Mouse (Mus musculus) liver, embryonic 11.5 days (tissue): ENCODE measurements around the gene Rnf225. TPM values are rescaled to one million over a fixed set of nuclear protein-coding genes. Genes with fewer than 3 reads are reported as not detected.

Experiments
- ATAC-seq: fragments of 200-750 bp; cut with Nextera tagmentation; replicated peaks from 2 replicates; pipeline ENCODE4 v1.8.0; 2017; ENCODE audit warnings: moderate number of reproducible peaks, mild to moderate bottlenecking, moderate TSS enrichment, moderate library complexity; ENCODE audit not compliant: low FRiP score
- DNase-seq: peaks from one replicate; pipeline ENCODE4 v3.0.0-alpha.2; 2017; ENCODE audit warnings: low spot score
- H3K27ac ChIP-seq: fragments of 300-500 bp; sonication (generic); 2 replicates; pipeline ENCODE4 v1.5.1; 2014; ENCODE audit warnings: mild to moderate bottlenecking, low read depth, low read length, control low read depth
- H3K27me3 ChIP-seq: fragments of 300-500 bp; sonication (generic); replicated peaks from 2 replicates; pipeline ENCODE4 v1.6.1; 2014; ENCODE audit warnings: low read length, mixed read lengths; ENCODE audit not compliant: control insufficient read depth, insufficient read depth
- H3K36me3 ChIP-seq: fragments of 300-500 bp; sonication (generic); 2 replicates; pipeline ENCODE4 v1.6.1; 2014; ENCODE audit warnings: mild to moderate bottlenecking, low read length, moderate library complexity, mixed read lengths; ENCODE audit not compliant: control insufficient read depth, insufficient read depth
- H3K4me1 ChIP-seq: fragments of 300-500 bp; sonication (generic); replicated peaks from 2 replicates; pipeline ENCODE4 v1.6.1; 2014; ENCODE audit warnings: low read length, mixed read lengths; ENCODE audit not compliant: control insufficient read depth, insufficient read depth
- H3K4me2 ChIP-seq: fragments of 300-500 bp; sonication (generic); 2 replicates; pipeline ENCODE4 v1.6.1; 2014; ENCODE audit warnings: mild to moderate bottlenecking, control low read depth, moderate library complexity
- H3K4me3 ChIP-seq: fragments of 300-500 bp; sonication (generic); 2 replicates; pipeline ENCODE4 v1.5.1; 2014; ENCODE audit warnings: low read depth, low read length, control low read depth
- H3K9ac ChIP-seq: fragments of 300-500 bp; sonication (generic); 2 replicates; pipeline ENCODE4 v1.6.1; 2014; ENCODE audit warnings: low read depth, low read length, control low read depth
- H3K9me3 ChIP-seq: fragments of 300-500 bp; sonication (generic); 2 replicates; pipeline ENCODE4 v1.6.1; 2016; ENCODE audit warnings: low read length, inconsistent platforms, mixed read lengths; ENCODE audit not compliant: control insufficient read depth
- WGBS: fragments of 180-500 bp; shearing (Covaris S2); extraction: QIAGEN DNeasy Blood & Tissue Kit; methylation state at CpG from one replicate; pipeline ENCODE4 v1.1.7; 2014; 5-methylcytosine and 5-hydroxymethylcytosine counted together
- polyA plus RNA-seq: library from polyadenylated mRNA; unstranded; fragments of >200 nt; fragmentation: Nextera tagmentation; extraction: Ambion mirVana; gene quantifications from 2 replicates; pipeline ENCODE4 v1.2.1, GENCODE M21; 2014

Rnf225 gene
- polyA plus RNA-seq, 1 experiment from 2014 or later = 0.38 TPM

DNA sequence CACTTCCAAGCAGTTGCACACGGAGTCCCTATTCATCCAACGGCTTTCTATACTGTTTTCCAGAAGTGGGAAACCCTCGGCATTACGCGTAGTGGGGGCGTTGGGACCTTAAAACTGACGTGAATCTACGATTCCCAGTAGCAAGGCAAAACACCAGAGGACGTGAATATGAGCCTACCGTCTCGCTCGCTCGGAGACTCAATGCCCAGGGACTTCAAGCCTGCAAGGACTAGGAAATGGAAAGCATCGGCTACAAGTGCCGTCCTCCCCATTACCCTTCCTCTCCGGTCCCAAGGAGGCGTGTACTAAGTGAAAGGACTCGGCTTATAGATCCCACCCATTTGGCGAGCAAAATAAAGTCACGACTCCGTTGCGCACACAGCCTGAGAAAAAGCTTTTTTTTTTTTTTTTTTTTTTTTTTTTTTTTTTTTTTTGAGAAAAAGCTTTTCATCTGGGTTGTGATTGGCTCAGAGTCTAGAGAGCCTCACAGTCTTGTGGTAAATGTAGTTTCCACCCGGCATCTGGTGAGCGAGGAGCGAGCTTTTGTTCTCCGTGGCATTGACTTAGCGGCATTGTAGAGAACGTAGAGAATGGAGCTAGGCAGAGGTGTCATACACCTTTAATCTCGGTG lies 34.4 kb downstream of the Rnf225 start:
- ATAC-seq = peak; percentile 35
- H3K27ac ChIP-seq = peak overlapping the region; percentile 56
- H3K9me3 ChIP-seq = no peaks in the 10 kb centered on the region
- peak overlapping the region; percentile 62 for H3K4me3 ChIP-seq
- peak overlapping the region; percentile 72 for H3K9ac ChIP-seq
- WGBS = 3% methylated on average over 29 of the region's 29 CpGs
- peak; percentile 68 for DNase-seq
- peaks cover 11% of the 10 kb centered on the region for H3K4me1 ChIP-seq
- H3K27me3 ChIP-seq = no peaks in the 10 kb centered on the region
- peak overlapping the region; percentile 76 for H3K4me2 ChIP-seq
- H3K36me3 ChIP-seq = no peaks in the 10 kb centered on the region

DNA sequence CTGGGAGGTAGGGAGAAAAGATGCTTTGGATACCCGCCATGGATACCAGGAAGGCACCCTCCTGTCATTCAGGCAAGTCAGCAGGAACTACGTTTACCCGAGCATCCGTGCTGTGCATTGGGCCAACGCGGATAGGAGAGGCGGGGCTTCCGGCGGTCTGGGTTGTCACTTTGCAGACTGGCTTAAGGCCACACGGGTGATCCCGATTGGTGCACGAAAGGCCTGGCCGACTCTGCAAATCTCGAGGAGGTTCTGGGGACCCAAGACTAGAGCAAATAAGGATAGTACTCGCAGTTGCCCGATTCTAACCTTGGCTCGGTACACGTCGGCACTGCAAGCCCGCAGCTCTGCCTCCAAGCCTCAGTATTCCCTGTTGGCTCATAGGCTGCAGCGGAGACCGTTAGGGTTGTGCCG lies 38.5 kb downstream of the Rnf225 start, which contains the start of gene Zfp324:
Gene Zfp324, plus strand, starts transcription at position 161 of the 414 bp plus-strand sequence.
- Histone ChIP-seq H3K9ac (peak within 1 kb of the TSS; percentile 91), H3K4me1 (peaks cover 11% of the 10 kb centered on the region)
- WGBS = under 1% methylated on average over 23 of the region's 23 CpGs

DNA sequence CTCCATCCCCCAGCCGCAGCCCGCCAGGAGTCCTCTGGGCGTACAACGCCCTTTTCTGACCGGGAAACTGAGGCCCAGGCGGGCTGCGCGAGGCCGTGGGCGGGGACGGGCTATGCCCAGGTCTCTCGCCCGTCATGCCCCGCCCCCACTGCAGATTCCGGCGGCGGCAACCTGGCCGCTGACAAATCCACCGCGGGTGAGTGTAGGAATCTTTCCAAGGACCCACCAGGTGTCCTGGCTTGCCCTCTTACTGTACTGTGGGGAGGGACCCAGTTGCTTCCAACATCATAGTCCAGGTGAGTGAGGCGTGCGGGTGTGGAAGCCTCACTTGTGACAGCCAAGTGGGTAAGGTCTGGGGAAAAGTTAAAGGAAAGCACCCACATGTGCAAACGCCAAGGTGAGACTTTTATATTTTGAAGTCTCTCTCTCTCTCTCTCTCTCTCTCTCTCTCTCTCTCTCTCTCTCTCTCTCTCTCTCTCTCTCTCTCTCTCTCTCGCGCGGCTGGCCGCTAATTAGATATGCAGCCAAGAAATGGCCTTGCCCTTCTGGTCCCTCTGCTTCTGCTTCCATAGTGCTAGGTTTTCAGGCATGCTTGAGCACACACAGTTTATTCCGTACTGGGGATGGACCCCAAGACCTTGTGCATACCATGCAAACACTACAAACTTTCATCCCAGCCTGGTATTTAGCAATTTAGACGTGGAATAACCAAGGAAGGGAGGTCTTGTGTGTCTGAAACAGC lies 39.1 kb downstream of the Rnf225 start:
- Histone ChIP-seq H3K4me2 (peak overlapping the region; percentile 97), H3K9me3 (no peaks in the 10 kb centered on the region), H3K9ac (peak overlapping the region; percentile 91), H3K4me3 (peak overlapping the region; percentile 88), H3K27me3 (no peaks in the 10 kb centered on the region), H3K4me1 (peaks cover 10% of the 10 kb centered on the region), H3K36me3 (peaks cover 15% of the 10 kb centered on the region), H3K27ac (peak overlapping the region; percentile 91)
- WGBS = under 1% methylated on average over 29 of the region's 29 CpGs
- ATAC-seq (peak; percentile 81), DNase-seq (no peak)

More for the DNA sequence above, 38.5 kb downstream of the Rnf225 start, which contains the start of gene Zfp324:
- peaks cover 10% of the 10 kb centered on the region; the same call in 1 of the 2 replicates for H3K36me3 ChIP-seq
- H3K4me2 ChIP-seq = peak within 1 kb of the TSS; percentile 97
- peak within 1 kb of the TSS; percentile 91 for H3K27ac ChIP-seq
- peak within 1 kb of the TSS; percentile 88 for H3K4me3 ChIP-seq
- no peaks in the 10 kb centered on the region for H3K27me3 ChIP-seq
- peak; percentile 83 for DNase-seq
- peak; percentile 94 for ATAC-seq
- H3K9me3 ChIP-seq = no peaks in the 10 kb centered on the region

DNA sequence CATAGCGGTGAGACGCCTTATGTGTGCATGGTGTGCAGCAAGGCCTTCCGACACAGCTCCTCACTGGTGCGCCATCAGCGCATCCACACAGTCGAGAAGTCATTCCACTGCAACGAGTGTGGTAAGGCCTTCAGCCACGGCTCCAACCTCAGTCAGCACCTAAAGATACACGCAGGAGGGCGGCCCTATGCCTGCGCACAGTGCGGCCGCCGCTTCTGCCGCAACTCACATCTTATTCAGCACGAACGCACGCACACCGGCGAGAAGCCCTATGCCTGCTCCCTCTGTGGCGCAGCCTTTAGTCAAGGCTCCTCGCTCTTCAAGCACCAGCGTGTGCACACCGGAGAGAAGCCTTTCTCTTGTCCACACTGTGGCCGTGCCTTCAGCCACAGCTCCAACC lies 43.7 kb downstream of the Rnf225 start:
- no peak overlapping the region for H3K27ac ChIP-seq
- ATAC-seq = no peak

GRCm38 (mm10) chr7:12977682-12978389 lies 50.6 kb downstream of the Rnf225 start, which contains the start of gene Zfp446:
Gene Zfp446 (plus strand): TSS chr7:12977848.
- Histone ChIP-seq H3K27me3 (no peaks in the 10 kb centered on the region), H3K9me3 (no peaks in the 10 kb centered on the region), H3K9ac (peak within 1 kb of the TSS; percentile 67), H3K27ac (peak within 1 kb of the TSS; percentile 84), H3K4me1 (peaks cover 18% of the 10 kb centered on the region), H3K4me3 (peak within 1 kb of the TSS; percentile 62), H3K36me3 (no peaks in the 10 kb centered on the region), H3K4me2 (peak within 1 kb of the TSS; percentile 94)
- WGBS = under 1% methylated on average over 49 of the region's 49 CpGs
- DNase-seq (peak; percentile 99), ATAC-seq (peak; percentile 100)

More for the DNA sequence above, 43.7 kb downstream of the Rnf225 start:
- peaks cover 20% of the 10 kb centered on the region for H3K36me3 ChIP-seq
- H3K9me3 ChIP-seq = no peaks in the 10 kb centered on the region
- DNase-seq = no peak
- no peaks in the 10 kb centered on the region for H3K27me3 ChIP-seq
- no peaks in the 10 kb centered on the region; the same call in 1 of the 2 replicates for H3K4me1 ChIP-seq
- H3K9ac ChIP-seq = no peak overlapping the region
- no peak overlapping the region for H3K4me3 ChIP-seq
- WGBS = 93% methylated on average over 25 of the region's 25 CpGs
- H3K4me2 ChIP-seq = no peak overlapping the region

DNA sequence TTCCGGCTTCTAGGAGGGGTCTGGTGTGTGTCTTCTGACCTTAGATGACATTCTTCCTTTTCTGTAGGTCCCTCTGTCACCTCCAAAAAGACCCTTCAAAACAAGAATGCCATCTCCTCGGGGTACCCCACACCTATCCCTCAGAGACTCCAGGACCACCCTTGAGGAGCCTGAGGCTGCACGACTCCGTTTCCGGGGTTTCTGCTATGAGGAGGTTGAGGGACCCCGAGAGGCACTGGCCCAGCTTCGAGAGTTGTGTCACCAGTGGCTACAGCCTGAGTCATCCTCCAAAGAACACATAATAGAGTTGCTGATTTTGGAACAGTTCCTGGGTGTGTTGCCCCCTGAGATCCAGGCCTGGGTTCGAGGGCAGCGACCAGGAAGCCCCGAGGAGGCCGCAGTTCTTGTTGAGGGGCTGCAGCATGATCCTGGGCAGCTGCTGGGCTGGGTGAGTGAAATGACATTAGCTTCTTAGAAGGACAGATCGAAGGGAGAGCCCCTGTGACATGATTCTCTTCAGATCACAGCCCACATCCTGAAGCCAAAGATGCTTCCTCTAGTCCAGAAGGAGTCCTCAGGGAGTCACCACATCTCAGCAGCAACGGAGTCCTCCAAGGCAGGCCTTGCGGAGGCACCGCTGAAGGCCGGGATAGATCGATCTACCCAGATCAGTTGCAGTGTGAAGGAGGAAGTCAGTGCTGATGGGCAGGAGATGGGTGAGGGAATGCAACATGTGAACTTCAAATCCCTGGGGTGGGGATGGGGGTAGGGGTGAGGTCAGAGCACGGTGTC lies 51.9 kb downstream of the Rnf225 start:
- H3K9ac ChIP-seq = peak overlapping the region; percentile 67
- ATAC-seq (no peak), DNase-seq (no peak)
- H3K4me3 ChIP-seq = peak overlapping the region; percentile 62
- 74% methylated on average over 18 of the region's 18 CpGs for WGBS
- H3K27ac ChIP-seq = peak overlapping the region; percentile 84
- no peaks in the 10 kb centered on the region for H3K36me3 ChIP-seq
- H3K27me3 ChIP-seq = no peaks in the 10 kb centered on the region
- H3K9me3 ChIP-seq = no peaks in the 10 kb centered on the region
- peak overlapping the region; percentile 94 for H3K4me2 ChIP-seq
- H3K4me1 ChIP-seq = peaks cover 18% of the 10 kb centered on the region

- no peak overlapping the region for H3K4me3 ChIP-seq
- no peaks in the 10 kb centered on the region for H3K36me3 ChIP-seq
- ATAC-seq (no peak), DNase-seq (no peak)
- peaks cover 18% of the 10 kb centered on the region for H3K4me1 ChIP-seq
- H3K27ac ChIP-seq = no peak overlapping the region
- no peak overlapping the region for H3K9ac ChIP-seq
- H3K4me2 ChIP-seq = no peak overlapping the region
- no peaks in the 10 kb centered on the region for H3K9me3 ChIP-seq
- H3K27me3 ChIP-seq = no peaks in the 10 kb centered on the region
- WGBS = 67% methylated on average over 6 of the region's 6 CpGs
These were observed 52.6 kb downstream of the Rnf225 start for GRCm38 (mm10) chr7:12979776-12980175.

DNA sequence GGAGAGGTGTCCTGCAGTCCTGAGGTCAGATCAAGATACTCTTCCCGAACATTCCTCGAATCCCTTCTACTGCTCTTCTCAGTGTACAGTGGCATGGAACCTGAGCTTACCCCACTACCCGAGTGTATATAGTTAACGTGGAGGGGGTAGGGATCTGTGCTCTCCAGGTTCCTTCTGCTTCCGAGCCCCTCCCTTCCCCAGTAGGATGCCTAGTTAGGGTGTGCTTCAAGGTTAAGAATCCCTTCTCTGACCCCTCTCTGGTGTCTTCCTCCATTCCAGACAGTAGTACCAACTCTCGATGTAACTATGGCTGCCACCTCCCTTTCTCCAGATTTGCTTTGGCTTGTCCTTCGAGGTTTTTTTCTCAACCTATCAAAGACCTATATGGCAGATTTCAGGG lies 53.1 kb downstream of the Rnf225 start:
- 88% methylated on average over 7 of the region's 7 CpGs for WGBS
- no peak for DNase-seq

More for the DNA sequence above, 53.1 kb downstream of the Rnf225 start:
- Histone ChIP-seq H3K4me3 (no peak overlapping the region), H3K4me1 (peaks cover 18% of the 10 kb centered on the region), H3K9ac (no peak overlapping the region), H3K27me3 (no peaks in the 10 kb centered on the region), H3K9me3 (no peaks in the 10 kb centered on the region), H3K27ac (no peak overlapping the region), H3K4me2 (no peak overlapping the region), H3K36me3 (no peaks in the 10 kb centered on the region)
- no peak for ATAC-seq
